In the genomic region with DNA sequence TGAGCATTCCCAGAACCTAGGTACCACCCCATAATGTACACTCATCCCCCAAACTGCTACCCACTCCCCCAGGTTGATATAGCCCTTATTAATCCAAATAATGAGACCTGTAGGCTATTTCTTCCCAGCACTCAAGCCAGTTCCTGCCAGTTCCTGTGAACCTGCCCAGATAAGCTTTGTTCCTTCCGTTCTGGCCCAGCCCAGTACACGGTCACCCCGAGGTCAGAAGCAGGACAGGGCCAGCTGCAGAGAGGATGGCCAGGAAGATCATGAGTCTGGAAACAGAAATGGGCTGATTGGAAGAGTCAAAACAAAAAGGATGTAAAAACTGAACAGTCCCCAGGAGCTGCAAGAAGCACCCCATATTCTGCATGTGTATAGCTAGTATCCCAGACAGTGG, we compare ENCODE assay signal across 10 mouse cellular contexts. TPM values are rescaled to one million over a fixed set of nuclear protein-coding genes. Genes with fewer than 3 reads are reported as not detected.
"Had no signal": no experiment of that assay in that cellular context is flagged by ENCODE, and none has a peak within 500 bp of the region (broad histone marks: within the 10 kb centered on the region; RNA-seq: fewer than 3 reads in every experiment).

No protein-coding gene starts in this region.

- H3K4me3 ChIP-seq: limb, embryonic 15.5 days; liver, embryonic 13.5 days; midbrain, embryonic 13.5 days; stomach, embryonic 15.5 days had no signal

- H3K27me3 ChIP-seq: liver, embryonic 13.5 days; stomach, embryonic 15.5 days had no signal

- H3K36me3 ChIP-seq: limb, embryonic 15.5 days; liver, embryonic 13.5 days; midbrain, embryonic 13.5 days; stomach, embryonic 15.5 days had no signal

- H3K9me3 ChIP-seq: limb, embryonic 15.5 days; liver, embryonic 13.5 days; midbrain, embryonic 13.5 days; stomach, embryonic 15.5 days had no signal

- H3K4me2 ChIP-seq: limb, embryonic 15.5 days; liver, embryonic 13.5 days; midbrain, embryonic 13.5 days; stomach, embryonic 15.5 days had no signal

- H3K9ac ChIP-seq: limb, embryonic 15.5 days; liver, embryonic 13.5 days; liver, postnatal 0 days; midbrain, embryonic 13.5 days; stomach, embryonic 15.5 days had no signal

- DNase-seq: layer of hippocampus, adult 9-11 months; layer of hippocampus, postnatal 36 days; liver, embryonic 13.5 days; liver, postnatal 0 days; right cerebral cortex, postnatal 14 days; thymus, postnatal 36 days had no signal

- H3K27ac ChIP-seq: limb, embryonic 15.5 days; liver, embryonic 13.5 days; midbrain, embryonic 13.5 days; stomach, embryonic 15.5 days had no signal

- H3K4me1 ChIP-seq: limb, embryonic 15.5 days; liver, embryonic 13.5 days; midbrain, embryonic 13.5 days; stomach, embryonic 15.5 days had no signal

- ATAC-seq: liver, postnatal 0 days; midbrain, embryonic 13.5 days had no signal

RNA-seq across cellular contexts. Expression of a gene that starts 20.3 kb away (rescaled TPM):
- total RNA-seq: megakaryocyte progenitor cell, adult 5-6 weeks had no signal
- polyA plus RNA-seq: liver, embryonic 13.5 days; liver, postnatal 0 days had no signal
